Mouse (Mus musculus): ENCODE data around the gene Slc39a9. TPM values are rescaled to one million over a fixed set of nuclear protein-coding genes. Genes with fewer than 3 reads are reported as not detected.

Slc39a9 gene
- polyA plus RNA-seq, 1 experiment from 2014 or later = 19.4 TPM

DNA sequence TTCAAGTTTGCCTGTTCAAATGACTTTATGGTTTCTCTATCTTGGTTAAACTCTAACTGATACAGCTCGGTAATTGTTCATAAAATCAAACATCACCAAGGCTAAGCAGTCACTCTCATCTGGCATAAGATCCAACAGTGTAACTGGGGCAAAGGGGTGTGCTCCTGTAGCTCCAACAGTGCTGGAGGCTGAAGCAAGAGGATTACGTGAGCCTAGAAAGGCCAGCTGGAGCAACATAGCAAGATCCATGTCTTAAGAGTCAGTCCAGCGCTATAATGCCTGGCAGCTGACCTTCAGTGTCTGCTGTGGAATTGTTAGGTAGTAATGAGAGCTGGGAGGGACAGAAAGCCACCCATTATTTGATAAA is 11.0 kb downstream of the Slc39a9 start:
- 87% methylated on average over 3 of the region's 3 CpGs for WGBS
- Histone ChIP-seq H3K4me3 (ENCODE audit: control insufficient read depth in 1 of 2, insufficient read depth in 1 of 2, low read depth in 1 of 2, low read length in 2 of 2) (no peak overlapping the region), H3K27ac (replicated peaks in 1 of 2; ENCODE audit: control insufficient read depth in 1 of 2, insufficient read depth in 1 of 2, low read depth in 2 of 2, low read length in 2 of 2) (no peak overlapping the region), H3K4me1 (ENCODE audit: control insufficient read depth in 2 of 2, insufficient read depth in 2 of 2, low read length in 2 of 2) (peaks cover 0 to 3% of the 10 kb centered on the region in 2 experiments; a peak in 1 of 4 replicates), H3K4me2 (ENCODE audit: low read length) (no peak overlapping the region), H3K9ac (ENCODE audit: low read length) (no peak overlapping the region), H3K9me3 (ENCODE audit: control insufficient read depth, low read length) (no peaks in the 10 kb centered on the region), H3K27me3 (ENCODE audit: control insufficient read depth, insufficient read depth, low read length) (no peaks in the 10 kb centered on the region), H3K36me3 (ENCODE audit: control insufficient read depth, insufficient read depth, low read length) (no peaks in the 10 kb centered on the region)
- ATAC-seq (ENCODE audit: insufficient number of reproducible peaks, insufficient read depth, low FRiP score, low read depth) = no peak

DNA sequence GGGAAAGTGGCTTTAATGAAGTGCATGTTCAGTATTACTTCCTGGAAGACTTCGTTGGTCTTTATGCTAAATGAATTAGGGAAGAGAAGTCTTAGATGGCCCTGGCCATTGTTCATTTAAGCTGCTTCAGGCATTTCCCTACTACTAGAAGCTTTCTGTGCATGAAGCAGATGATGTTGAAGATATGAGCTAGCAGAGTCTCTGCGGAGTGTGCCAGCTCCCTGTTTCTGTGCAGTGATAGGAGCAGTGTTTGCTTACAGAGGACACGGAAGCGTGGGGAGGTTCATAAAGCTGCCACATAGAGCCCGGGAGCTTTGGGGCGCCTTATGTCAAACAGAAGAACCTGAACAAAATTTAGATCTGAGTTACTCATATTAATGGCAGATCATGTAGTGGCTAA is 15.0 kb downstream of the Slc39a9 start:
- no peak overlapping the region for H3K27ac ChIP-seq (replicated peaks in 1 of 2; ENCODE audit: control insufficient read depth in 1 of 2, insufficient read depth in 1 of 2, low read depth in 2 of 2, low read length in 2 of 2)

DNA sequence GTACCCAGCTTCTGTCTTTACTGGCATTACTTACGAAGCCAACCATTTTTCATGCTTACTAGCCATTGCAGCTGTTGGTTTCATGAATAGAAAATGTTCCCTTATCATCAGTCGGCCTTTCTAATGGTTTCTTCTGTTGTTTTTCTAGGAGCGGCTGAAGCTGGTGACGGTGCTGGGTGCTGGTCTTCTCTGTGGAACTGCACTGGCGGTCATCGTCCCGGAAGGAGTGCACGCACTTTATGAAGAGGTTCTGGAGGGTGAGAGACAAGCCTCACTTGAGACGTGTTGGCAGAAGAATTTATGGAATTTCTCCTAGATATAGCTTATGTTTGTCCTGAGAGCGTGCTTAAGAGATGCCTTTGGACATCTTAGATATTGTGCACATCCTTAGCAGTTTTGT is 18.6 kb downstream of the Slc39a9 start:
- no peak for ATAC-seq (ENCODE audit: insufficient number of reproducible peaks, insufficient read depth, low FRiP score, low read depth)
- Histone ChIP-seq H3K4me3 (ENCODE audit: control insufficient read depth in 1 of 2, insufficient read depth in 1 of 2, low read depth in 1 of 2, low read length in 2 of 2) (no peak overlapping the region), H3K27me3 (ENCODE audit: control insufficient read depth, insufficient read depth, low read length) (no peaks in the 10 kb centered on the region), H3K9me3 (ENCODE audit: control insufficient read depth, low read length) (no peaks in the 10 kb centered on the region), H3K4me1 (ENCODE audit: control insufficient read depth in 2 of 2, insufficient read depth in 2 of 2, low read length in 2 of 2) (peaks cover 2 to 8% of the 10 kb centered on the region in 2 experiments; a peak in 1 of 4 replicates), H3K36me3 (ENCODE audit: control insufficient read depth, insufficient read depth, low read length) (peaks cover 37% of the 10 kb centered on the region), H3K9ac (ENCODE audit: low read length) (no peak overlapping the region), H3K4me2 (ENCODE audit: low read length) (no peak overlapping the region), H3K27ac (replicated peaks in 1 of 2; ENCODE audit: control insufficient read depth in 1 of 2, insufficient read depth in 1 of 2, low read depth in 2 of 2, low read length in 2 of 2) (no peak overlapping the region)
- 56% methylated on average over 10 of the region's 10 CpGs for WGBS

More for the DNA sequence above, 15.0 kb downstream of the Slc39a9 start:
- Histone ChIP-seq H3K9ac (ENCODE audit: low read length) (no peak overlapping the region), H3K4me1 (ENCODE audit: control insufficient read depth in 2 of 2, insufficient read depth in 2 of 2, low read length in 2 of 2) (peaks cover 2 to 11% of the 10 kb centered on the region in 2 experiments; a peak in 2 of 4 replicates), H3K4me2 (ENCODE audit: low read length) (no peak overlapping the region), H3K9me3 (ENCODE audit: control insufficient read depth, low read length) (no peaks in the 10 kb centered on the region), H3K36me3 (ENCODE audit: control insufficient read depth, insufficient read depth, low read length) (peaks cover 14% of the 10 kb centered on the region), H3K4me3 (ENCODE audit: control insufficient read depth in 1 of 2, insufficient read depth in 1 of 2, low read depth in 1 of 2, low read length in 2 of 2) (no peak overlapping the region), H3K27me3 (ENCODE audit: control insufficient read depth, insufficient read depth, low read length) (no peaks in the 10 kb centered on the region)
- no peak for ATAC-seq (ENCODE audit: insufficient number of reproducible peaks, insufficient read depth, low FRiP score, low read depth)
- 84% methylated on average over 6 of the region's 6 CpGs for WGBS

DNA sequence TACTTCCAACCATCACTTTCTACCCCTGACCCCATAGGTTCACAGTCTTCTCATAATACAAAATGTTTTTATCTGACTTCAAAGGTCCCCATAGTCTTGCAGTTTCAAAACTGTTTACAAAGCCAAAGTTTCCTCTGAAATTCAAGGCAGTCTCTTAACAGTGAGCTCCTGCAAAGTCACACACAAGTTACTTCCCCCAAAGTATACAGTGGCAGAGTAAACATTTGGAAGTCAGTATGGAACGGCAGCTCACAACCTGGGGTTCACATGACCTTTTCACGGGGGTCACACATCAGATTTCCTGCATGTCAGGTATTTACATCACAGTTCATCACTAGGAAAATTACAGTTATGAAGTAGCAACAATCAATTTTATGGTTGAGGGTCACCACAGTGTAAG is 20.3 kb downstream of the Slc39a9 start:
- H3K27me3 ChIP-seq (ENCODE audit: control insufficient read depth, insufficient read depth, low read length) = no peaks in the 10 kb centered on the region
- no peak for ATAC-seq (ENCODE audit: insufficient number of reproducible peaks, insufficient read depth, low FRiP score, low read depth)
- no peak overlapping the region for H3K4me2 ChIP-seq (ENCODE audit: low read length)
- peaks cover 2 to 8% of the 10 kb centered on the region in 2 experiments; a peak in 1 of 4 replicates for H3K4me1 ChIP-seq (ENCODE audit: control insufficient read depth in 2 of 2, insufficient read depth in 2 of 2, low read length in 2 of 2)
- 88% methylated on average over 2 of the region's 2 CpGs for WGBS
- H3K4me3 ChIP-seq (ENCODE audit: control insufficient read depth in 1 of 2, insufficient read depth in 1 of 2, low read depth in 1 of 2, low read length in 2 of 2) = no peak overlapping the region
- no peak overlapping the region for H3K27ac ChIP-seq (replicated peaks in 1 of 2; ENCODE audit: control insufficient read depth in 1 of 2, insufficient read depth in 1 of 2, low read depth in 2 of 2, low read length in 2 of 2)
- H3K9me3 ChIP-seq (ENCODE audit: control insufficient read depth, low read length) = no peaks in the 10 kb centered on the region
- no peak overlapping the region for H3K9ac ChIP-seq (ENCODE audit: low read length)
- H3K36me3 ChIP-seq (ENCODE audit: control insufficient read depth, insufficient read depth, low read length) = peaks cover 51% of the 10 kb centered on the region

DNA sequence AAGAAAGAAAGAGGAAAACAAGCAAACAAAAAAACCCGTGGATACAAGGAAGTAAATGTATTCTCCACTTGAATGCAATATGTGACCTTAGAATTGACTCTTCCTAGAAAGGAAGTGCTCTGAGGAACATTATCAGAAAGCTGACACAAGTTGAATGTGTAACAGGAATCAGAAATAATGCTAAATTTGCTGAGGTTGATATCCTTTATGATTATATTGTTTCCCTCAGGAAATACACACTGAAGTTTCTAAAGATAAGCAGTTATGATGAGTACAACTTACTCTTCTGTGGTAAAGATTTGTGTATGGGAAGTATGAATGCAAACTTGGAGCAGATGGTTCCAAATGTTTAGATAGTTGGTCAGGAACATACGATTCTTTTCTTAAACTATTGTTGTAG is 24.7 kb downstream of the Slc39a9 start:
- Histone ChIP-seq H3K4me1 (ENCODE audit: control insufficient read depth in 2 of 2, insufficient read depth in 2 of 2, low read length in 2 of 2) (no peaks in the 10 kb centered on the region), H3K4me3 (ENCODE audit: control insufficient read depth in 1 of 2, insufficient read depth in 1 of 2, low read depth in 1 of 2, low read length in 2 of 2) (no peak overlapping the region), H3K9me3 (ENCODE audit: control insufficient read depth, low read length) (no peaks in the 10 kb centered on the region), H3K27me3 (ENCODE audit: control insufficient read depth, insufficient read depth, low read length) (no peaks in the 10 kb centered on the region), H3K4me2 (ENCODE audit: low read length) (no peak overlapping the region), H3K27ac (replicated peaks in 1 of 2; ENCODE audit: control insufficient read depth in 1 of 2, insufficient read depth in 1 of 2, low read depth in 2 of 2, low read length in 2 of 2) (no peak overlapping the region), H3K9ac (ENCODE audit: low read length) (no peak overlapping the region), H3K36me3 (ENCODE audit: control insufficient read depth, insufficient read depth, low read length) (peaks cover 46% of the 10 kb centered on the region)
- ATAC-seq (ENCODE audit: insufficient number of reproducible peaks, insufficient read depth, low FRiP score, low read depth) = no peak
- 72% methylated on average over 2 of the region's 2 CpGs for WGBS

DNA sequence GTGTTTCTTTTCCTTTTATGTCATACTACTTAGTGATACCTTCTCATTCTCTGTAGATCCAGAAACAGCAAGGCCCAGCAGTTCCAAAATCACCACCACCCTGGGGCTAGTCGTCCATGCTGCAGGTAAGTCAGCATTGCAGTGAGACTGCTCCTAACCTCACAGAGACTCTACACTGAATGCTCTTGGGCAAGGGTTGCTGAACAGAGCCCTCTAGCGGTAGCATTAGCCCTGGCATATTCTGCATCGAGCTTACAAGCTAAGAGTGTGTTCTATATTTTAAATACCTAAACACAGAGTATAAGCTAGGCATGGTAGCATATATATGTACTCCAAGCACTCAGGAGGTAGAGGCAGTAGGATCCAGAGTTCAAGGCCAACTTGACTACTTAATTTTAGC is 29.5 kb downstream of the Slc39a9 start:
- H3K4me1 ChIP-seq (ENCODE audit: control insufficient read depth in 2 of 2, insufficient read depth in 2 of 2, low read length in 2 of 2) = no peaks in the 10 kb centered on the region
- no peak overlapping the region for H3K4me2 ChIP-seq (ENCODE audit: low read length)
- H3K9ac ChIP-seq (ENCODE audit: low read length) = no peak overlapping the region
- peaks cover 55% of the 10 kb centered on the region for H3K36me3 ChIP-seq (ENCODE audit: control insufficient read depth, insufficient read depth, low read length)
- no peak for ATAC-seq (ENCODE audit: insufficient number of reproducible peaks, insufficient read depth, low FRiP score, low read depth)
- no peak overlapping the region for H3K27ac ChIP-seq (replicated peaks in 1 of 2; ENCODE audit: control insufficient read depth in 1 of 2, insufficient read depth in 1 of 2, low read depth in 2 of 2, low read length in 2 of 2)
- no peak overlapping the region for H3K4me3 ChIP-seq (ENCODE audit: control insufficient read depth in 1 of 2, insufficient read depth in 1 of 2, low read depth in 1 of 2, low read length in 2 of 2)
- H3K27me3 ChIP-seq (ENCODE audit: control insufficient read depth, insufficient read depth, low read length) = no peaks in the 10 kb centered on the region
- H3K9me3 ChIP-seq (ENCODE audit: control insufficient read depth, low read length) = no peaks in the 10 kb centered on the region
- 13% methylated on average over 3 of the region's 3 CpGs for WGBS

DNA sequence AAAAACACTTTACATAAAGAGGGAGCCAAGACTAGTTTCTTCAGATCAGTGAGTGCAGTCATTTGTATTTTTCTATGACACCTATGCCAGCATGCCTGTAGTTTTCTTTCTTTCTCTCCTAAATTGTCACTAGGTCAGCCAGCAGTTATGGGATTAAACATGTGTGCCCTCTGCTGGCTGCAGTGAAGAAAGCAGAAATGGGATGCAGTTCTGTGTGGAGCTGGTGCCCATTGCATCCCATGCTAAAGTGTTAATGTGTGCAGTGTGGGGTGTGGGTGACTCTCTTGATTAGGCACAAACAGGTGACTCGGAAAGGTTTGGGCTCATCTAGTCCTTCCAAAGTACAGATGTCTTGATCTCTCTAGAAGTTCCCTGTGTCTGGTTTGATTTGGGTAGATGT is 37.7 kb downstream of the Slc39a9 start:
- Histone ChIP-seq H3K9ac (ENCODE audit: low read length) (no peak overlapping the region), H3K27me3 (ENCODE audit: control insufficient read depth, insufficient read depth, low read length) (no peaks in the 10 kb centered on the region), H3K27ac (replicated peaks in 1 of 2; ENCODE audit: control insufficient read depth in 1 of 2, insufficient read depth in 1 of 2, low read depth in 2 of 2, low read length in 2 of 2) (no peak overlapping the region), H3K4me2 (ENCODE audit: low read length) (no peak overlapping the region), H3K36me3 (ENCODE audit: control insufficient read depth, insufficient read depth, low read length) (peaks cover 29% of the 10 kb centered on the region), H3K4me1 (ENCODE audit: control insufficient read depth in 2 of 2, insufficient read depth in 2 of 2, low read length in 2 of 2) (no peaks in the 10 kb centered on the region), H3K9me3 (ENCODE audit: control insufficient read depth, low read length) (no peaks in the 10 kb centered on the region), H3K4me3 (ENCODE audit: control insufficient read depth in 1 of 2, insufficient read depth in 1 of 2, low read depth in 1 of 2, low read length in 2 of 2) (no peak overlapping the region)
- no peak for ATAC-seq (ENCODE audit: insufficient number of reproducible peaks, insufficient read depth, low FRiP score, low read depth)
- 57% methylated on average over 1 of the region's 1 CpGs for WGBS

DNA sequence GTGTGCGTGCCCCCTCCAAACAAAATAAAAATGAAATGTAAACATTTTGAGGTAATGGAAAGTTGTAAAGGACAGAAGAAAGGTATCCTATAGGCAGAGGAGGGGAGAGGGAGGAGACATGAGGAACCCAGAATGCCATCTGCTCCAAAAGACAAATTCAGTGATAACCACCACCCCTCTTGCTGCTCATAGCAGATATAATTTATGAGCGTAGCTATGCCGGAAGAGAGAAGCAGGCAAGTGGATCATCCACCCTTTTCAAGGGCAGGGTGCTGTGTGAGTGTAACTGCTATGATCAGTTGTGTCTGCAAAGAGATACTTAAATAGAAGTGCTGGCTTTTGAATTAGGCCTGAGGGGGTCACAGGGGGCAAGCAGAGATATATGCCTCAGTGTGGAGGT is 39.9 kb downstream of the Slc39a9 start:
- H3K27me3 ChIP-seq (ENCODE audit: control insufficient read depth, insufficient read depth, low read length) = no peaks in the 10 kb centered on the region
- H3K4me1 ChIP-seq (ENCODE audit: control insufficient read depth in 2 of 2, insufficient read depth in 2 of 2, low read length in 2 of 2) = peaks cover 6% of the 10 kb centered on the region in 2 experiments; a peak in 1 of 4 replicates
- H3K9ac ChIP-seq (ENCODE audit: low read length) = no peak overlapping the region
- WGBS = 91% methylated on average over 3 of the region's 3 CpGs
- no peak overlapping the region for H3K4me2 ChIP-seq (ENCODE audit: low read length)
- ATAC-seq (ENCODE audit: insufficient number of reproducible peaks, insufficient read depth, low FRiP score, low read depth) = no peak
- no peak overlapping the region for H3K27ac ChIP-seq (replicated peaks in 1 of 2; ENCODE audit: control insufficient read depth in 1 of 2, insufficient read depth in 1 of 2, low read depth in 2 of 2, low read length in 2 of 2)
- H3K4me3 ChIP-seq (ENCODE audit: control insufficient read depth in 1 of 2, insufficient read depth in 1 of 2, low read depth in 1 of 2, low read length in 2 of 2) = no peak overlapping the region
- H3K9me3 ChIP-seq (ENCODE audit: control insufficient read depth, low read length) = no peaks in the 10 kb centered on the region
- H3K36me3 ChIP-seq (ENCODE audit: control insufficient read depth, insufficient read depth, low read length) = peaks cover 12% of the 10 kb centered on the region; the same call in 1 of the 2 replicates
